Mouse (Mus musculus) C2C12 (cell line): ENCODE data around the gene Nprl3.

Experiments
- CEBPB ChIP-seq: IDR thresholded peaks from one replicate; pipeline ENCODE4 v1.6.1; 2011; ENCODE audit warnings: low read depth, mild to moderate bottlenecking, control low read depth, moderate library complexity
- CTCF ChIP-seq: IDR thresholded peaks from one replicate; pipeline ENCODE4 v1.5.1; 2011; ENCODE audit not compliant: control insufficient read depth, insufficient read depth, insufficient read length
- FOSL1 ChIP-seq: IDR thresholded peaks from one replicate; pipeline ENCODE4 v1.8.0; 2011; ENCODE audit warnings: mild to moderate bottlenecking, low read length; ENCODE audit not compliant: poor library complexity, insufficient read depth, severe bottlenecking
- MAX ChIP-seq: IDR thresholded peaks from one replicate; pipeline ENCODE4 v1.6.1; 2011; ENCODE audit warnings: mild to moderate bottlenecking, control low read depth
- MYOD1 ChIP-seq: IDR thresholded peaks from one replicate; pipeline ENCODE4 v1.6.1; 2011; ENCODE audit warnings: low read depth; ENCODE audit not compliant: control insufficient read depth, insufficient read length
- MYOG ChIP-seq: IDR thresholded peaks from one replicate; pipeline ENCODE4 v1.6.1; 2011; ENCODE audit not compliant: control insufficient read depth, insufficient read length; ENCODE audit errors: extremely low read depth
- USF1 ChIP-seq: IDR thresholded peaks from one replicate; pipeline ENCODE4 v1.6.1; 2011; ENCODE audit warnings: low read depth, mild to moderate bottlenecking, control low read depth, moderate library complexity

DNA sequence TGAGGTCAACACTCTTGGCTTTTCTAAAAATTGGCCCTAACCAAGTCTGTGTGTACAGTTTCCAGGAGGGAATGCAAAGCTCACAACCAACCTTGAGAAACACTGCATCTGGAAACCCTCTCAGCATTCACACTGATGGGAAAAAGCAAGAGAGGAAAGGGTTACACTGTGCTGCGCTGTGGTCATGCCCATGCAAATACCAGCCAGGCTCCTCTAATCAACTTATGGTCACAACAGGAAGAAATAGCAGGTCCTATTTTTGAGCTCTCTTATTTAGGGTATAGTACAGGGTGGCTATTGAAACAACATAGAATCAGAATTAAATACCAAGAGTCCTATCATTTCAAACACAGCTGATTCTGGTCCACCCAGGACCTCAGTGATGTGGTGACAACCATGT is 22.9 kb downstream of the Nprl3 start:
- TF ChIP-seq CTCF (no peak), MAX (no peak), CEBPB (no peak), MYOG (no peak), FOSL1 (no peak), USF1 (no peak), MYOD1 (no peak)
